Mouse (Mus musculus): Measurements from ENCODE around the gene Mettl9. TPM values are rescaled to one million over a fixed set of nuclear protein-coding genes. Genes with fewer than 3 reads are reported as not detected.

The Mettl9 gene
- total RNA-seq, 2 experiments from 2014 or later = 61.5 to 72.0 TPM

- no peak for ATAC-seq (replicated peaks; ENCODE audit: poor library complexity, severe bottlenecking)
Measured at GRCm38 (mm10) chr7:121043004-121043403, 8.8 kb downstream of the Mettl9 start.

- peak; percentile 52; the same call in 1 of the 2 replicates for ATAC-seq (replicated peaks; ENCODE audit: poor library complexity, severe bottlenecking)
Measured at GRCm38 (mm10) chr7:121043510-121043909, 9.3 kb downstream of the Mettl9 start.

- ATAC-seq (replicated peaks; ENCODE audit: poor library complexity, severe bottlenecking) = no peak
Measured at GRCm38 (mm10) chr7:121044251-121044650, 10.0 kb downstream of the Mettl9 start.

GRCm38 (mm10) chr7:121045671-121046453 lies 11.6 kb downstream of the Mettl9 start:
- no peak for ATAC-seq (replicated peaks; ENCODE audit: poor library complexity, severe bottlenecking)

GRCm38 (mm10) chr7:121047624-121048023 lies 13.4 kb downstream of the Mettl9 start:
- ATAC-seq (replicated peaks; ENCODE audit: poor library complexity, severe bottlenecking) = peak; percentile 44; the same call in 1 of the 2 replicates

- ATAC-seq (replicated peaks; ENCODE audit: poor library complexity, severe bottlenecking) = no peak
Measured at GRCm38 (mm10) chr7:121053071-121053470, 18.8 kb downstream of the Mettl9 start.

- ATAC-seq (replicated peaks; ENCODE audit: poor library complexity, severe bottlenecking) = peak; percentile 77
Measured at GRCm38 (mm10) chr7:121059477-121060218, 25.4 kb downstream of the Mettl9 start.

GRCm38 (mm10) chr7:121064309-121064708 lies 30.1 kb downstream of the Mettl9 start:
- ATAC-seq (replicated peaks; ENCODE audit: poor library complexity, severe bottlenecking) = no peak

- ATAC-seq (replicated peaks; ENCODE audit: poor library complexity, severe bottlenecking) = no peak
Measured at GRCm38 (mm10) chr7:121071276-121071675, 37.0 kb downstream of the Mettl9 start.

- ATAC-seq (replicated peaks; ENCODE audit: poor library complexity, severe bottlenecking) = peak; percentile 47
Measured at GRCm38 (mm10) chr7:121072506-121072905, 38.3 kb downstream of the Mettl9 start.

- ATAC-seq (replicated peaks; ENCODE audit: poor library complexity, severe bottlenecking) = peak; percentile 65
Measured at GRCm38 (mm10) chr7:121074281-121074680, 40.0 kb downstream of the Mettl9 start, which contains the start of gene Igsf6. Gene Igsf6 (minus strand): TSS chr7:121074572.

- ATAC-seq (replicated peaks; ENCODE audit: poor library complexity, severe bottlenecking) = no peak; the same call in 1 of the 2 replicates
Measured at GRCm38 (mm10) chr7:121074801-121075400, 40.7 kb downstream of the Mettl9 start.

- peak; percentile 18 for ATAC-seq (replicated peaks; ENCODE audit: poor library complexity, severe bottlenecking)
Measured at GRCm38 (mm10) chr7:121075416-121075815, 41.2 kb downstream of the Mettl9 start.

- no peak for ATAC-seq (replicated peaks; ENCODE audit: poor library complexity, severe bottlenecking)
Measured at GRCm38 (mm10) chr7:121077311-121077710, 43.1 kb downstream of the Mettl9 start.

GRCm38 (mm10) chr7:121077829-121078228 lies 43.6 kb downstream of the Mettl9 start:
- peak; percentile 49 for ATAC-seq (replicated peaks; ENCODE audit: poor library complexity, severe bottlenecking)

GRCm38 (mm10) chr7:121081350-121081749 lies 47.1 kb downstream of the Mettl9 start, which contains the start of gene Otoa:
Gene Otoa (plus strand): TSS chr7:121081650.
- ATAC-seq (replicated peaks; ENCODE audit: poor library complexity, severe bottlenecking) = no peak

GRCm38 (mm10) chr7:121081816-121082215 lies 47.6 kb downstream of the Mettl9 start:
- no peak for ATAC-seq (replicated peaks; ENCODE audit: poor library complexity, severe bottlenecking)

- ATAC-seq (replicated peaks; ENCODE audit: poor library complexity, severe bottlenecking) = no peak
Measured at GRCm38 (mm10) chr7:121082949-121083513, 48.8 kb downstream of the Mettl9 start.

- no peak for ATAC-seq (replicated peaks; ENCODE audit: poor library complexity, severe bottlenecking)
Measured at GRCm38 (mm10) chr7:121084840-121085453, 50.7 kb downstream of the Mettl9 start.

GRCm38 (mm10) chr7:121085500-121085899 lies 51.3 kb downstream of the Mettl9 start:
- no peak; the same call in 1 of the 2 replicates for ATAC-seq (replicated peaks; ENCODE audit: poor library complexity, severe bottlenecking)

All from granulocyte monocyte progenitor cell, adult 5-6 weeks (primary cell).